Mouse (Mus musculus): Measurements from ENCODE around the gene Zdhhc19. TPM values are rescaled to one million over a fixed set of nuclear protein-coding genes. Genes with fewer than 3 reads are reported as not detected.

The Zdhhc19 gene
- not detected for total RNA-seq (2021)

- intact Hi-C loops (cut with DNase I): loop anchor here (5.0 kb wide), 2 partner anchors 234 to 379 kb away; no protein-coding TSS in a partner anchor
- DNase-seq (ENCODE audit: low spot score): no peak
These were observed at the start of gene Zdhhc19 for GRCm38 (mm10) chr16:32495965-32496364. TSS of gene Zdhhc19 (plus strand) at chr16:32496265.

- no peak for DNase-seq (ENCODE audit: low spot score)
- intact Hi-C loops (cut with DNase I): no loop called here
These were observed 49.4 kb upstream of the Zdhhc19 start for GRCm38 (mm10) chr16:32446563-32447138.

GRCm38 (mm10) chr16:32449665-32450064 lies 46.4 kb upstream of the Zdhhc19 start:
- intact Hi-C loops (cut with DNase I): no loop called here
- no peak for DNase-seq (ENCODE audit: low spot score)

GRCm38 (mm10) chr16:32450133-32450532 lies 45.9 kb upstream of the Zdhhc19 start:
- intact Hi-C loops (cut with DNase I): no loop called here

GRCm38 (mm10) chr16:32453102-32453501 lies 43.0 kb upstream of the Zdhhc19 start:
- DNase-seq (ENCODE audit: low spot score): no peak
- intact Hi-C loops (cut with DNase I): no loop called here

More at GRCm38 (mm10) chr16:32450133-32450532, 45.9 kb upstream of the Zdhhc19 start:
- DNase-seq (ENCODE audit: low spot score): no peak

- no peak for DNase-seq (ENCODE audit: low spot score)
These were observed 41.4 kb upstream of the Zdhhc19 start for GRCm38 (mm10) chr16:32454646-32455045.

GRCm38 (mm10) chr16:32456086-32456485 lies 40.0 kb upstream of the Zdhhc19 start:
- DNase-seq (ENCODE audit: low spot score): no peak
- intact Hi-C loops (cut with DNase I): loop anchor here (5.0 kb wide), 2 partner anchors 84 to 189 kb away; no protein-coding TSS in a partner anchor

More at GRCm38 (mm10) chr16:32454646-32455045, 41.4 kb upstream of the Zdhhc19 start:
- intact Hi-C loops (cut with DNase I): loop anchor here (5.0 kb wide), 2 partner anchors 82 to 187 kb away; no protein-coding TSS in a partner anchor

- intact Hi-C loops (cut with DNase I): loop anchor here (5.0 kb wide), 2 partner anchors 84 to 189 kb away; no protein-coding TSS in a partner anchor
- DNase-seq (ENCODE audit: low spot score): no peak
These were observed 39.3 kb upstream of the Zdhhc19 start for GRCm38 (mm10) chr16:32456761-32457160.

- DNase-seq (ENCODE audit: low spot score): peak; percentile 17
- intact Hi-C loops (cut with DNase I): loop anchor here (5.0 kb wide), 2 partner anchors 85 to 190 kb away; no protein-coding TSS in a partner anchor
These were observed 38.3 kb upstream of the Zdhhc19 start for GRCm38 (mm10) chr16:32457589-32458386.

- DNase-seq (ENCODE audit: low spot score): no peak
- intact Hi-C loops (cut with DNase I): no loop called here
These were observed 35.5 kb upstream of the Zdhhc19 start for GRCm38 (mm10) chr16:32460518-32460917.

GRCm38 (mm10) chr16:32461713-32462112 lies 34.4 kb upstream of the Zdhhc19 start:
- intact Hi-C loops (cut with DNase I): no loop called here
- no peak for DNase-seq (ENCODE audit: low spot score)

- DNase-seq (ENCODE audit: low spot score): no peak
- intact Hi-C loops (cut with DNase I): no loop called here
These were observed 33.1 kb upstream of the Zdhhc19 start for GRCm38 (mm10) chr16:32462950-32463349.

- DNase-seq (ENCODE audit: low spot score): no peak
- intact Hi-C loops (cut with DNase I): no loop called here
These were observed 32.6 kb upstream of the Zdhhc19 start for GRCm38 (mm10) chr16:32463426-32463825.

- intact Hi-C loops (cut with DNase I): no loop called here
- no peak for DNase-seq (ENCODE audit: low spot score)
These were observed 31.2 kb upstream of the Zdhhc19 start for GRCm38 (mm10) chr16:32464908-32465307.

GRCm38 (mm10) chr16:32468488-32468887 lies 27.6 kb upstream of the Zdhhc19 start:
- intact Hi-C loops (cut with DNase I): no loop called here
- DNase-seq (ENCODE audit: low spot score): no peak

- intact Hi-C loops (cut with DNase I): no loop called here
- no peak for DNase-seq (ENCODE audit: low spot score)
These were observed 26.5 kb upstream of the Zdhhc19 start for GRCm38 (mm10) chr16:32469404-32470105.

- intact Hi-C loops (cut with DNase I): no loop called here
These were observed 23.6 kb upstream of the Zdhhc19 start for GRCm38 (mm10) chr16:32472276-32473015.

GRCm38 (mm10) chr16:32477315-32477714 lies 18.8 kb upstream of the Zdhhc19 start:
- intact Hi-C loops (cut with DNase I): no loop called here
- no peak for DNase-seq (ENCODE audit: low spot score)

More at GRCm38 (mm10) chr16:32472276-32473015, 23.6 kb upstream of the Zdhhc19 start:
- DNase-seq (ENCODE audit: low spot score): no peak

GRCm38 (mm10) chr16:32479415-32479814 lies 16.6 kb upstream of the Zdhhc19 start:
- no peak for DNase-seq (ENCODE audit: low spot score)
- intact Hi-C loops (cut with DNase I): no loop called here

GRCm38 (mm10) chr16:32484431-32484871 lies 11.6 kb upstream of the Zdhhc19 start:
- intact Hi-C loops (cut with DNase I): no loop called here
- DNase-seq (ENCODE audit: low spot score): no peak

Measured in heart, postnatal 25 days (tissue).